Mouse (Mus musculus) lung, postnatal 0 days (tissue): ENCODE results near the gene Psat1. TPM values are rescaled to one million over a fixed set of nuclear protein-coding genes. Genes with fewer than 3 reads are reported as not detected.

Experiments
- ATAC-seq: fragments of 200-750 bp; cut with Nextera tagmentation; 2 replicates; pipeline ENCODE4 v1.8.0; 2017; ENCODE audit warnings: moderate library complexity
- DNase-seq: peaks from one replicate; pipeline ENCODE4 v3.0.0-alpha.2; 2016; ENCODE audit warnings: low spot score
- H3K27ac ChIP-seq: fragments of 300-500 bp; sonication (generic); 2 replicates; pipeline ENCODE4 v1.5.1; 2014; ENCODE audit warnings: antibody characterized with exemption, mild to moderate bottlenecking, low read length, mixed read lengths
- H3K27me3 ChIP-seq: fragments of 300-500 bp; sonication (generic); replicated peaks from 2 replicates; pipeline ENCODE4 v1.6.1; 2014; ENCODE audit warnings: low read length, mixed read lengths; ENCODE audit not compliant: insufficient read depth
- H3K36me3 ChIP-seq: fragments of 300-500 bp; sonication (generic); 2 replicates; pipeline ENCODE4 v1.6.1; 2014; ENCODE audit warnings: low read length, mixed read lengths; ENCODE audit not compliant: insufficient read depth
- H3K4me1 ChIP-seq: fragments of 300-500 bp; sonication (generic); 2 replicates; pipeline ENCODE4 v1.6.1; 2014; ENCODE audit warnings: antibody characterized with exemption, low read depth, low read length, mixed read lengths; ENCODE audit not compliant: insufficient read depth
- H3K4me2 ChIP-seq: fragments of 300-500 bp; sonication (generic); replicated peaks from 2 replicates; pipeline ENCODE4 v1.6.1; 2014; ENCODE audit warnings: low read depth, mild to moderate bottlenecking, low read length, moderate library complexity, mixed read lengths
- H3K4me3 ChIP-seq: fragments of 300-500 bp; sonication (generic); 2 replicates; pipeline ENCODE4 v1.5.1; 2014; ENCODE audit warnings: low read depth, low read length
- H3K9ac ChIP-seq: fragments of 300-500 bp; sonication (generic); replicated peaks from 2 replicates; pipeline ENCODE4 v1.6.1; 2014; ENCODE audit warnings: low read depth, mild to moderate bottlenecking
- H3K9me3 ChIP-seq: fragments of 300-500 bp; sonication (generic); 2 replicates; pipeline ENCODE4 v1.6.1; 2016; ENCODE audit warnings: low read length, mixed read lengths
- CTCF ChIP-seq: IDR thresholded peaks from 2 replicates; pipeline ENCODE4 v1.5.1; 2016; ENCODE audit warnings: antibody characterized with exemption, mild to moderate bottlenecking
- EP300 ChIP-seq: IDR thresholded peaks from 2 replicates; pipeline ENCODE4 v1.6.1; 2016; ENCODE audit warnings: antibody characterized with exemption, mild to moderate bottlenecking, control low read depth
- WGBS: fragments of 180-500 bp; shearing (Covaris S2); extraction: QIAGEN DNeasy Blood & Tissue Kit; methylation state at CpG from one replicate; pipeline ENCODE4 v1.1.7; 2014; 5-methylcytosine and 5-hydroxymethylcytosine counted together
- polyA plus RNA-seq: library from polyadenylated mRNA; unstranded; fragments of >200 nt; fragmentation: Nextera tagmentation; extraction: Ambion mirVana; gene quantifications from 2 replicates; pipeline ENCODE4 v1.2.1, GENCODE M21; 2015

Psat1 gene
- polyA plus RNA-seq, 1 experiment from 2014 or later = 35.2 TPM

- Histone ChIP-seq H3K9me3 (no peaks in the 10 kb centered on the region), H3K27me3 (no peaks in the 10 kb centered on the region), H3K9ac (no peak overlapping the region), H3K4me3 (no peak overlapping the region), H3K36me3 (no peaks in the 10 kb centered on the region), H3K4me2 (no peak overlapping the region), H3K4me1 (no peaks in the 10 kb centered on the region), H3K27ac (no peak overlapping the region)
- peak; percentile 14 for DNase-seq
- WGBS = 73% methylated on average over 11 of the region's 11 CpGs
- ATAC-seq = peak; percentile 41; the same call in 1 of the 2 replicates
- peak; percentile 16; the same call in 1 of the 2 replicates for TF ChIP-seq CTCF
- TF ChIP-seq EP300 = no peak
Measured at GRCm38 (mm10) chr19:15882705-15883426, 64.3 kb downstream of the Psat1 start.

- H3K9me3 ChIP-seq = no peaks in the 10 kb centered on the region
- H3K4me2 ChIP-seq = no peak overlapping the region
- no peaks in the 10 kb centered on the region for H3K4me1 ChIP-seq
- peak; percentile 31 for DNase-seq
- no peak for TF ChIP-seq CTCF
- TF ChIP-seq EP300 = no peak
- H3K27me3 ChIP-seq = no peaks in the 10 kb centered on the region
- H3K4me3 ChIP-seq = no peak overlapping the region
- no peaks in the 10 kb centered on the region for H3K36me3 ChIP-seq
- H3K9ac ChIP-seq = no peak overlapping the region
- WGBS = 72% methylated on average over 8 of the region's 8 CpGs
- no peak overlapping the region for H3K27ac ChIP-seq
- ATAC-seq = no peak
Measured at GRCm38 (mm10) chr19:15880731-15881130, 66.4 kb downstream of the Psat1 start.

DNA sequence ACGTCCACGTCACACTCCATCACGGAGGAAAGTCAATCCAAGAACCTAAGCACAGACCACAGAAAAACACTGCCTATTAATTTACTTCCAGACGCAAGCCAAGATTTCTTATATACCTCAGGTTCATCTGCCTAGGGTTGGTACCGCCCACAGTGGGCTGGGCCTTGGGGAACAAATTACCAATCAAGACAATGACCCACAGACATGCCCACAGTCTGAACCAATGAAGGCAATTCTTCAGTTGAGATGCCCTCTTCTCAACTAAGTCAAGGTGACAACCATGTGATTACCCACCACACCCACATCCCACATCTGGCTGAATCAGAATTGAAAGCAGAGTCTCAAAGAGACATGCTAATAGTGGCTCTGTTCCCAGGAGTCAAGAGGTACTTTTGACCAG, 67.9 kb downstream of the Psat1 start:
- Histone ChIP-seq H3K4me1 (no peaks in the 10 kb centered on the region), H3K9me3 (no peaks in the 10 kb centered on the region), H3K4me3 (no peak overlapping the region), H3K9ac (no peak overlapping the region), H3K27me3 (no peaks in the 10 kb centered on the region), H3K4me2 (no peak overlapping the region), H3K27ac (no peak overlapping the region), H3K36me3 (no peaks in the 10 kb centered on the region)
- DNase-seq (no peak), ATAC-seq (no peak)
- no peak for TF ChIP-seq EP300
- TF ChIP-seq CTCF = no peak
- 96% methylated on average over 5 of the region's 5 CpGs for WGBS

GRCm38 (mm10) chr19:15868865-15869698, 78.1 kb downstream of the Psat1 start:
- no peak overlapping the region for H3K4me2 ChIP-seq
- H3K27me3 ChIP-seq = no peaks in the 10 kb centered on the region
- H3K4me1 ChIP-seq = no peaks in the 10 kb centered on the region
- 14% methylated on average over 7 of the region's 7 CpGs for WGBS
- no peak overlapping the region for H3K27ac ChIP-seq
- no peaks in the 10 kb centered on the region for H3K9me3 ChIP-seq
- no peaks in the 10 kb centered on the region for H3K36me3 ChIP-seq
- ATAC-seq (no peak), DNase-seq (peak; percentile 55)
- TF ChIP-seq EP300 (no peak), CTCF (peak; percentile 80)
- no peak overlapping the region for H3K9ac ChIP-seq
- no peak overlapping the region for H3K4me3 ChIP-seq

DNA sequence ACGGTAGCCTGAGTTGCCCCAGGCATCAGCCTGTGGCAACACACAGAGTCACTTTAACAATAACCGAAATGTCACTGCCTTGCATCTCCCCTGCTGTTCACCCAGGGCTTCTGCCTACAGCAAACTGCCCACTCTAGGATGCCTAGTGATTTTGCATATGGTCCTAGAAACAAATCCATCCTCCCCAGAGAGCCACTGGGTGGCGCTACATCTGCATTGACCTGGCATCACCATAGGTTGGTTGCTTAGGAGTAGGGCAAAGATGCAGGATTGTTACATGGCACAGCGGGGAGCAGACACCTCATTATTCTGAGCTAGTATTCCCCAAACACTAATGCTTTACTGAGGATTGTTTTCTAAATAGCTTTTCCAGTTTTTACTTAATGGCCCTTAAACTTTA, 80.3 kb downstream of the Psat1 start:
- 77% methylated on average over 4 of the region's 4 CpGs for WGBS
- no peaks in the 10 kb centered on the region for H3K27me3 ChIP-seq
- no peak for ATAC-seq
- no peak overlapping the region for H3K4me2 ChIP-seq
- H3K4me1 ChIP-seq = no peaks in the 10 kb centered on the region
- TF ChIP-seq EP300 (no peak), CTCF (peak; percentile 73)
- H3K36me3 ChIP-seq = no peaks in the 10 kb centered on the region
- H3K27ac ChIP-seq = no peak overlapping the region
- H3K9me3 ChIP-seq = no peaks in the 10 kb centered on the region
- H3K9ac ChIP-seq = no peak overlapping the region
- DNase-seq = peak; percentile 39
- no peak overlapping the region for H3K4me3 ChIP-seq

- H3K4me1 ChIP-seq = no peaks in the 10 kb centered on the region
- WGBS = 95% methylated on average over 1 of the region's 1 CpGs
- H3K36me3 ChIP-seq = no peaks in the 10 kb centered on the region
- no peak for ATAC-seq
- no peak overlapping the region for H3K4me2 ChIP-seq
- H3K9me3 ChIP-seq = no peaks in the 10 kb centered on the region
- no peak for DNase-seq
- no peak overlapping the region for H3K4me3 ChIP-seq
- H3K9ac ChIP-seq = no peak overlapping the region
- H3K27me3 ChIP-seq = no peaks in the 10 kb centered on the region
- TF ChIP-seq CTCF (no peak), EP300 (no peak)
- no peak overlapping the region for H3K27ac ChIP-seq
Measured at GRCm38 (mm10) chr19:15866126-15866525, 81.0 kb downstream of the Psat1 start.
